Mouse (Mus musculus) spleen, adult 2 months (tissue): ENCODE data around the gene BC037034.

Experiments used
- CTCF ChIP-seq: fragments of 200-500 bp; IDR thresholded peaks from 2 replicates; pipeline ENCODE4 v1.5.1; 2011; ENCODE audit warnings: mild to moderate bottlenecking, inconsistent platforms; ENCODE audit not compliant: insufficient read depth, insufficient read length, insufficient replicate concordance; ENCODE audit errors: extremely low read depth
- POLR2A ChIP-seq: fragments of 200-500 bp; IDR thresholded peaks from 2 replicates; pipeline ENCODE4 v1.6.1; 2011; ENCODE audit warnings: low read depth, low read length, inconsistent platforms

DNA sequence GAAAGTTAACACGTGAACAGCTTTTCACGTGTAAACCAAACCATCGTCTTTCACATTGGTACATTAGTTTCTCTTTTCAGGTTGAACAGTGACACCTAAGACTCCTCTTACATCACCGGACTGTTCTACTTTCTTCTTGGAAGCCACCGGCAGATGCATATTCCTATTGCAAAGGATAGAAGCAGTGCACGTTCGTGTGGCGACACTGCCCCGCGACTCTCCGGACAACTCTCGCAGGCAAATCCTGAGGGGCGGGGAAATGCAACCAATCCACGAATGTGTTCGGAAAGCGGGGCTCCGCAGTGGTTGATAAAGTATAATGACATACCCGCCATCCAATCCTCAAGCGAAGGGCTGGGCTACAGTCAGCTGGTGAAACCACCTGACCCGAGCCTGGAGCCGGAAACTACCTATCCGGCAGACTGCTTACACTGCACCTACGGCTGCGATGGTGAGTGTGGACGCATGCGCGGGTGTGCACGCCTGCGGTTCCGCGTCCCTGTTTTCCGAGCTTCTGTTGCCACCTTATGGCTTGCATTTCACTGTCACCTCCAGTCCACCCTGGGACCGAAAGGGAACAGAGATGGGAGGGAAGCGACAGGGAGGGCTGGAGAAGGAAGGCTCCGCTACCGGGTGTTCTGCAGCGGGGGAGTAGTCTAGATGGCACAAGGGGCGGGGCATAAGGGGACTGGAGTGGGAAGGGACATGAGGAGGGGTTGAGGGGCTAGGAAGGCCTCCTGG, 8.3 kb downstream of the BC037034 start, which contains the start of gene Lamtor4:
- TF ChIP-seq CTCF: peak; percentile 12; the same call in 1 of the 2 replicates
- peak; percentile 91 for TF ChIP-seq POLR2A
